Mouse (Mus musculus) lung, embryonic 14.5 days (tissue): Measurements from ENCODE around the gene Rbak. TPM values are rescaled to one million over a fixed set of nuclear protein-coding genes. Genes with fewer than 3 reads are reported as not detected.
A peak's percentile ranks its signal among the peaks of the same experiment; 100 is the strongest.

Experiments
- ATAC-seq: fragments of 200-750 bp; cut with Nextera tagmentation; 2 replicates; pipeline ENCODE4 v1.8.0; 2017; ENCODE audit warnings: mild to moderate bottlenecking, moderate TSS enrichment, moderate library complexity; ENCODE audit not compliant: insufficient read depth
- DNase-seq: peaks from one replicate; pipeline ENCODE4 v3.0.0-alpha.2; 2015
- H3K27ac ChIP-seq: fragments of 300-500 bp; sonication (generic); 2 replicates; pipeline ENCODE4 v1.5.1; 2014; ENCODE audit warnings: low read depth, mild to moderate bottlenecking, moderate library complexity
- H3K27me3 ChIP-seq: fragments of 300-500 bp; sonication (generic); 2 replicates; pipeline ENCODE4 v1.6.1; 2014; ENCODE audit warnings: low read length, control low read depth; ENCODE audit not compliant: insufficient read depth
- H3K36me3 ChIP-seq: fragments of 300-500 bp; sonication (generic); 2 replicates; pipeline ENCODE4 v1.6.1; 2014; ENCODE audit warnings: control low read depth; ENCODE audit not compliant: insufficient read depth
- H3K4me1 ChIP-seq: fragments of 300-500 bp; sonication (generic); 2 replicates; pipeline ENCODE4 v1.6.1; 2014; ENCODE audit warnings: antibody characterized with exemption, control low read depth; ENCODE audit not compliant: insufficient read depth
- H3K4me2 ChIP-seq: fragments of 300-500 bp; sonication (generic); 2 replicates; pipeline ENCODE4 v1.6.1; 2014; ENCODE audit warnings: mild to moderate bottlenecking
- H3K4me3 ChIP-seq: fragments of 300-500 bp; sonication (generic); 2 replicates; pipeline ENCODE4 v1.5.1; 2014; ENCODE audit warnings: low read depth, low read length
- H3K9ac ChIP-seq: fragments of 300-500 bp; sonication (generic); 2 replicates; pipeline ENCODE4 v1.6.1; 2014
- H3K9me3 ChIP-seq: fragments of 300-500 bp; sonication (generic); 2 replicates; pipeline ENCODE4 v1.6.1; 2016; ENCODE audit warnings: low read depth, low read length, control low read depth
- CTCF ChIP-seq: IDR thresholded peaks from 2 replicates; pipeline ENCODE4 v1.5.1; 2016; ENCODE audit warnings: antibody characterized with exemption, low read depth
- WGBS: fragments of 180-500 bp; shearing (Covaris S2); extraction: QIAGEN DNeasy Blood & Tissue Kit; methylation state at CpG from one replicate; pipeline ENCODE4 v1.1.7; 2014; 5-methylcytosine and 5-hydroxymethylcytosine counted together
- polyA plus RNA-seq: library from polyadenylated mRNA; unstranded; fragments of >200 nt; fragmentation: Nextera tagmentation; extraction: Ambion mirVana; gene quantifications from 2 replicates; pipeline ENCODE4 v1.2.1, GENCODE M21; 2014

The Rbak gene
- polyA plus RNA-seq, 1 experiment from 2014 or later = 15.5 TPM

GRCm38 (mm10) chr5:143165508-143166070 is 15.0 kb downstream of the Rbak start:
- no peak overlapping the region for H3K4me3 ChIP-seq
- 15% methylated on average over 18 of the region's 18 CpGs for WGBS
- peak overlapping the region; percentile 34; the same call in 1 of the 2 replicates for H3K4me2 ChIP-seq
- H3K9me3 ChIP-seq = no peaks in the 10 kb centered on the region
- no peak overlapping the region for H3K9ac ChIP-seq
- no peaks in the 10 kb centered on the region for H3K4me1 ChIP-seq
- no peaks in the 10 kb centered on the region for H3K36me3 ChIP-seq
- no peak overlapping the region for H3K27ac ChIP-seq
- no peak for TF ChIP-seq CTCF
- no peaks in the 10 kb centered on the region for H3K27me3 ChIP-seq
- DNase-seq (peak; percentile 51), ATAC-seq (peak; percentile 41; the same call in 1 of the 2 replicates)

GRCm38 (mm10) chr5:143155534-143155933 is 25.0 kb downstream of the Rbak start:
- Histone ChIP-seq H3K4me2 (no peak overlapping the region), H3K9me3 (no peaks in the 10 kb centered on the region), H3K27ac (no peak overlapping the region), H3K4me3 (no peak overlapping the region), H3K27me3 (peaks cover 40% of the 10 kb centered on the region), H3K36me3 (no peaks in the 10 kb centered on the region), H3K9ac (no peak overlapping the region), H3K4me1 (no peaks in the 10 kb centered on the region)
- ATAC-seq (no peak), DNase-seq (no peak)
- no peak for TF ChIP-seq CTCF
- WGBS = 85% methylated on average over 3 of the region's 3 CpGs

- DNase-seq (no peak), ATAC-seq (no peak)
- Histone ChIP-seq H3K9ac (no peak overlapping the region), H3K4me3 (no peak overlapping the region), H3K4me2 (no peak overlapping the region), H3K27me3 (peaks cover 34% of the 10 kb centered on the region), H3K27ac (no peak overlapping the region), H3K36me3 (no peaks in the 10 kb centered on the region), H3K9me3 (0 out of 2 replicates have a peak, but pooled peaks cover 4% of the 10 kb centered on the region), H3K4me1 (no peaks in the 10 kb centered on the region)
- no peak for TF ChIP-seq CTCF
- WGBS = 76% methylated on average over 10 of the region's 10 CpGs
Observed at GRCm38 (mm10) chr5:143153756-143154155, 26.8 kb downstream of the Rbak start.

GRCm38 (mm10) chr5:143150044-143150443 is 30.5 kb downstream of the Rbak start:
- Histone ChIP-seq H3K4me1 (no peaks in the 10 kb centered on the region), H3K27ac (no peak overlapping the region), H3K4me3 (no peak overlapping the region), H3K27me3 (peaks cover under 1% of the 10 kb centered on the region; the same call in 1 of the 2 replicates), H3K9ac (no peak overlapping the region), H3K36me3 (no peaks in the 10 kb centered on the region), H3K9me3 (0 out of 2 replicates have a peak, but pooled peaks cover 4% of the 10 kb centered on the region), H3K4me2 (no peak overlapping the region)
- ATAC-seq (no peak), DNase-seq (no peak)
- 87% methylated on average over 2 of the region's 2 CpGs for WGBS
- no peak for TF ChIP-seq CTCF

GRCm38 (mm10) chr5:143149536-143149935 is 31.0 kb downstream of the Rbak start:
- H3K4me2 ChIP-seq = no peak overlapping the region
- 0 out of 2 replicates have a peak, but pooled peaks cover 4% of the 10 kb centered on the region for H3K9me3 ChIP-seq
- no peaks in the 10 kb centered on the region for H3K36me3 ChIP-seq
- no peaks in the 10 kb centered on the region for H3K27me3 ChIP-seq
- ATAC-seq (no peak), DNase-seq (no peak)
- no peak overlapping the region for H3K4me3 ChIP-seq
- no peak overlapping the region for H3K27ac ChIP-seq
- no peaks in the 10 kb centered on the region for H3K4me1 ChIP-seq
- 89% methylated on average over 2 of the region's 2 CpGs for whole genome bisulfite sequencing
- no peak for TF ChIP-seq CTCF
- H3K9ac ChIP-seq = no peak overlapping the region

- no peak overlapping the region for H3K9ac ChIP-seq
- 84% methylated on average over 5 of the region's 5 CpGs for WGBS
- H3K27ac ChIP-seq = no peak overlapping the region
- H3K9me3 ChIP-seq = 0 out of 2 replicates have a peak, but pooled peaks cover 4% of the 10 kb centered on the region
- H3K4me1 ChIP-seq = no peaks in the 10 kb centered on the region
- H3K27me3 ChIP-seq = no peaks in the 10 kb centered on the region
- DNase-seq (no peak), ATAC-seq (no peak)
- no peak overlapping the region for H3K4me3 ChIP-seq
- no peak for TF ChIP-seq CTCF
- H3K4me2 ChIP-seq = no peak overlapping the region
- no peaks in the 10 kb centered on the region for H3K36me3 ChIP-seq
Observed at GRCm38 (mm10) chr5:143148661-143149060, 31.9 kb downstream of the Rbak start.

GRCm38 (mm10) chr5:143147481-143147880 is 33.1 kb downstream of the Rbak start, which contains the start of gene Olfr718-ps1:
Gene Olfr718-ps1, minus strand, starts transcription at chr5:143147581.
- H3K9ac ChIP-seq = no peak within 1 kb of the TSS
- H3K4me3 ChIP-seq = no peak within 1 kb of the TSS
- no peaks in the 10 kb centered on the region for H3K36me3 ChIP-seq
- ATAC-seq = no peak
- H3K4me1 ChIP-seq = no peaks in the 10 kb centered on the region
- WGBS = 76% methylated on average over 3 of the region's 3 CpGs
- no peak for TF ChIP-seq CTCF
- no peak within 1 kb of the TSS for H3K4me2 ChIP-seq
- no peak for DNase-seq
- H3K27ac ChIP-seq = no peak within 1 kb of the TSS
- no peaks in the 10 kb centered on the region for H3K27me3 ChIP-seq
- 0 out of 2 replicates have a peak, but pooled peaks cover 4% of the 10 kb centered on the region for H3K9me3 ChIP-seq

GRCm38 (mm10) chr5:143137580-143137979 is 43.0 kb downstream of the Rbak start:
- Histone ChIP-seq H3K27me3 (no peaks in the 10 kb centered on the region), H3K9me3 (no peaks in the 10 kb centered on the region), H3K4me3 (no peak overlapping the region), H3K4me2 (no peak overlapping the region), H3K4me1 (no peaks in the 10 kb centered on the region), H3K9ac (no peak overlapping the region), H3K36me3 (no peaks in the 10 kb centered on the region), H3K27ac (no peak overlapping the region)
- TF ChIP-seq CTCF = no peak
- 83% methylated on average over 13 of the region's 13 CpGs for WGBS
- ATAC-seq = no peak
- DNase-seq = no peak
